Mouse (Mus musculus): ENCODE measurements around the gene Frzb. TPM values are rescaled to one million over a fixed set of nuclear protein-coding genes. Genes with fewer than 3 reads are reported as not detected.
"Not testable (repeated sequence)": the region's sequence is repeated elsewhere in the genome, so short reads cannot be mapped to it uniquely, and the experiment has no call there.

Frzb gene
- 0.24 and 0.42 TPM in 2 replicates for polyA plus RNA-seq (2015; fragmentation: Nextera tagmentation; extraction: Ambion mirVana)

DNA sequence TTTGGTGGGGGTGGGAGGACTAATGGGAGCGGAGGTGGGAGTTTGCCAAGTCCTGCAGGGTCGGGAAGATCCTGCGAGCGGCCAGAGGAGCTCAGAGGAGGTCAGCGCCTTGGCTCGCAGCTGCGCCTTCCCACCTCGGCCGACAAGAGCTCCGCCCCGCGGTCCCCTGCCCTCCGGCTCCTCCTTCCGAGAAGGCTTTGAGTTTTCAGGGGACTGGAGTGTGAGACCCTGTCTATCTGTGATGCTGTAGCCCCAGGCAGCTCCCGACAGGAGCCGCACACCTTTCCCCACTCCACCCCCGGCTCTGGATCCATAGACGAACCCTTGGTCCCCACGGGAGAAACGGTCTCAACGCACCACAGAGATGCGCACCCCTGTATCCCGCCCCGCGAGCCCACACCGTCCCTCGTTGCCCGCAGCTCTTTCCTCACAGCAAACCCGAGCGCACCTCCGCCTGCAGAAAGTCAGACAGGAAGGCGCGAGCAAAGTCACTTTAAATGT lies at the start of gene Frzb:
Gene Frzb, minus strand, starts transcription at position 335 of the 501 bp plus-strand sequence.
- 0% methylated on average over 29 of the region's 33 CpGs for WGBS
- H3K4me1 ChIP-seq (ENCODE audit: insufficient read depth, low read depth, low read length), result peaks cover 8% of the 10 kb centered on the region; the same call in 1 of the 2 replicates
- peak within 1 kb of the TSS; percentile 53 for H3K4me3 ChIP-seq (ENCODE audit: low read depth, low read length)
- peaks cover 2% of the 10 kb centered on the region; the same call in 1 of the 2 replicates for H3K9me3 ChIP-seq (ENCODE audit: low read length)
- TF ChIP-seq CTCF (IDR thresholded peaks at IDR 0.05) (no peak), EP300 (IDR thresholded peaks at IDR 0.05) (no peak)
- peaks cover 5% of the 10 kb centered on the region; the same call in 1 of the 2 replicates for H3K27me3 ChIP-seq (replicated peaks; ENCODE audit: insufficient read depth, low read length)
- peak within 1 kb of the TSS; percentile 23; the same call in 1 of the 2 replicates for H3K9ac ChIP-seq (replicated peaks; ENCODE audit: low read depth)
- DNase-seq (ENCODE audit: low spot score) (peak; percentile 41), ATAC-seq (peak; percentile 58)
- H3K36me3 ChIP-seq (ENCODE audit: insufficient read depth, low read length), result no peaks in the 10 kb centered on the region
- no peak within 1 kb of the TSS for H3K27ac ChIP-seq (ENCODE audit: low read length)
- H3K4me2 ChIP-seq (replicated peaks; ENCODE audit: low read depth, low read length), result peak within 1 kb of the TSS; percentile 96

DNA sequence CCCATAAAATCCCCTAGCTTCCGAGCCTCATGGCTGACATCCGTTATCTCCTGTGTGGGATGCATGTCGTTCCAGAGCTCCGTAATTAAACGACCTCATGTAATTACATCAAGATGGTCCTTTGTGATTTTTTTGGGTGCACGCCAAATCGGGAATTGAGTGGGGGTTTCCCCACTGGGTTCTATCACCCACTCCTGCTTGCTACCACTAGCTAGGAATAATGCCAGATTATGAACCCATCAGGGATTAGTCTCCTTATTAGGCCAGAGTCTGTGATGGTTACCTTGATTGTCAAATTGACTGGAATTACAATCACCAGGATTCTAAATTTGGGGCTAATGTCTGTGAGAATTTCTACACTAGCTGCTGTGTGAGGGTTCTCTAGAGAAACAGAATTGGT lies 47.9 kb upstream of the Frzb start:
- ATAC-seq; H3K4me2 ChIP-seq (replicated peaks; ENCODE audit: low read depth, low read length): not testable (repeated sequence)
- WGBS, result 62% methylated on average over 7 of the region's 7 CpGs

DNA sequence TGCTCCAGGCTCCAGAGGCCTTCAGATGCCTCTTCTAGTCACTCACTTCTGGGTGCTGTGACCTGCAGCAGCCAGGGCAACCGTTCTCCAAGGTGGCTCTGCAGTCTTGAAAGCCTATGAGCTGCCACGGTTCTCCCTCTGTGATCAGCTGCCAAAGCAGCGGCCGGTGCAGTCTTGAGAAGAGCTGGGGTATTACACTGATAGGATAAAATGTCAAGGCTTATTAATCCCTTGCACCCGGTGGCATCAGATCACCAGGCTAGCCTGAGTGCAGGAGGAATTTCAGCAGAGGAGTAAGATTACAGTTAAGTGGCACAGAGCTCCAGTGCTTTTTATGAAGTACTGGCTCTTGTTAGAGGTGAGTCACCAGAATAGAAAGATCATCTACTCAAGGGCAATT lies 39.4 kb upstream of the Frzb start:
- Histone ChIP-seq H3K27me3 (replicated peaks; ENCODE audit: insufficient read depth, low read length) (no peaks in the 10 kb centered on the region), H3K9me3 (ENCODE audit: low read length) (no peaks in the 10 kb centered on the region), H3K4me1 (ENCODE audit: insufficient read depth, low read depth, low read length) (no peaks in the 10 kb centered on the region), H3K27ac (ENCODE audit: low read length) (no peak overlapping the region), H3K4me2 (replicated peaks; ENCODE audit: low read depth, low read length) (no peak overlapping the region), H3K36me3 (ENCODE audit: insufficient read depth, low read length) (no peaks in the 10 kb centered on the region), H3K9ac (replicated peaks; ENCODE audit: low read depth) (no peak overlapping the region), H3K4me3 (ENCODE audit: low read depth, low read length) (no peak overlapping the region)
- TF ChIP-seq EP300 (IDR thresholded peaks at IDR 0.05) (no peak), CTCF (IDR thresholded peaks at IDR 0.05) (no peak)
- DNase-seq (ENCODE audit: low spot score) (no peak), ATAC-seq (no peak)
- 58% methylated on average over 5 of the region's 5 CpGs for WGBS

More for the DNA sequence above, 47.9 kb upstream of the Frzb start:
- not testable (repeated sequence) for H3K36me3 ChIP-seq (ENCODE audit: insufficient read depth, low read length); H3K9me3 ChIP-seq (ENCODE audit: low read length); H3K4me1 ChIP-seq (ENCODE audit: insufficient read depth, low read depth, low read length); H3K9ac ChIP-seq (replicated peaks; ENCODE audit: low read depth); H3K4me3 ChIP-seq (ENCODE audit: low read depth, low read length); H3K27me3 ChIP-seq (replicated peaks; ENCODE audit: insufficient read depth, low read length); H3K27ac ChIP-seq (ENCODE audit: low read length); DNase-seq (ENCODE audit: low spot score)

DNA sequence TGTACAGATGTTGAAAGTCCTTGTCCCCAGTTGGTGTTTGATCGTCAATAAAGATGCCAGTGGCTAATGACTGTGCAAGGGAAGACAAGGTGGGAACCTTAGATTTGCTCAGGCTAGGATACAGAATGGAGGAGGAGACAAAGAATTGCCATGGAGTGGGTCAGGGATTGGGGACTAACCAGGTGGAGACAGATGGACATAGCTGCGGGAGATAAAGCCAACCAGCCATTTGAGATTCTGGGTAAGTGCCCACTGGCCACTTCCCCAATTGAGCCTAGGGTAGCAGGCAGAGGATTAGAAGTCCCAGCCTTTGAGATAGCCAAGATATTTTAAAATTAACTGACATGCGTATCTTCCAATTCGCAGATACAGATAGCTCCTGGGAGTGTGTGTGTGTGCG lies 37.5 kb upstream of the Frzb start:
- Histone ChIP-seq H3K27ac (ENCODE audit: low read length) (no peak overlapping the region), H3K4me2 (replicated peaks; ENCODE audit: low read depth, low read length) (no peak overlapping the region), H3K4me3 (ENCODE audit: low read depth, low read length) (no peak overlapping the region), H3K9ac (replicated peaks; ENCODE audit: low read depth) (no peak overlapping the region), H3K9me3 (ENCODE audit: low read length) (no peaks in the 10 kb centered on the region), H3K27me3 (replicated peaks; ENCODE audit: insufficient read depth, low read length) (no peaks in the 10 kb centered on the region), H3K36me3 (ENCODE audit: insufficient read depth, low read length) (no peaks in the 10 kb centered on the region), H3K4me1 (ENCODE audit: insufficient read depth, low read depth, low read length) (no peaks in the 10 kb centered on the region)
- ATAC-seq, result no peak
- TF ChIP-seq EP300 (IDR thresholded peaks at IDR 0.05) (no peak), CTCF (IDR thresholded peaks at IDR 0.05) (no peak)
- WGBS, result 95% methylated on average over 5 of the region's 5 CpGs
- no peak for DNase-seq (ENCODE audit: low spot score)

GRCm38 (mm10) chr2:80475831-80476230 lies 28.4 kb upstream of the Frzb start:
- Histone ChIP-seq H3K27ac (ENCODE audit: low read length) (no peak overlapping the region), H3K9me3 (ENCODE audit: low read length) (no peaks in the 10 kb centered on the region), H3K36me3 (ENCODE audit: insufficient read depth, low read length) (no peaks in the 10 kb centered on the region), H3K27me3 (replicated peaks; ENCODE audit: insufficient read depth, low read length) (no peaks in the 10 kb centered on the region), H3K9ac (replicated peaks; ENCODE audit: low read depth) (no peak overlapping the region), H3K4me3 (ENCODE audit: low read depth, low read length) (no peak overlapping the region), H3K4me1 (ENCODE audit: insufficient read depth, low read depth, low read length) (no peaks in the 10 kb centered on the region), H3K4me2 (replicated peaks; ENCODE audit: low read depth, low read length) (no peak overlapping the region)
- WGBS, result 69% methylated on average over 1 of the region's 1 CpGs
- no peak for DNase-seq (ENCODE audit: low spot score)
- no peak for ATAC-seq
- TF ChIP-seq CTCF (IDR thresholded peaks at IDR 0.05), result no peak
- no peak for TF ChIP-seq EP300 (IDR thresholded peaks at IDR 0.05)

- TF ChIP-seq CTCF (IDR thresholded peaks at IDR 0.05) (no peak), EP300 (IDR thresholded peaks at IDR 0.05) (no peak)
- no peak for ATAC-seq
- Histone ChIP-seq H3K4me1 (ENCODE audit: insufficient read depth, low read depth, low read length) (no peaks in the 10 kb centered on the region), H3K27me3 (replicated peaks; ENCODE audit: insufficient read depth, low read length) (no peaks in the 10 kb centered on the region), H3K36me3 (ENCODE audit: insufficient read depth, low read length) (no peaks in the 10 kb centered on the region), H3K4me2 (replicated peaks; ENCODE audit: low read depth, low read length) (no peak overlapping the region), H3K4me3 (ENCODE audit: low read depth, low read length) (no peak overlapping the region), H3K9ac (replicated peaks; ENCODE audit: low read depth) (no peak overlapping the region), H3K9me3 (ENCODE audit: low read length) (no peaks in the 10 kb centered on the region), H3K27ac (ENCODE audit: low read length) (no peak overlapping the region)
- WGBS, result 52% methylated on average over 5 of the region's 5 CpGs
- DNase-seq (ENCODE audit: low spot score), result no peak
Measured at GRCm38 (mm10) chr2:80474247-80474796, 26.9 kb upstream of the Frzb start.
